Mouse (Mus musculus) heart, postnatal 0 days (tissue): ENCODE data around the gene Dusp11.
"Not testable (repeated sequence)": the region's sequence is repeated elsewhere in the genome, so short reads cannot be mapped to it uniquely, and the experiment has no call there.

Experiments
- CTCF ChIP-seq: IDR thresholded peaks from 2 replicates; pipeline ENCODE4 v1.5.1; 2016; ENCODE audit warnings: antibody characterized with exemption, control low read depth, low read depth
- EP300 ChIP-seq: IDR thresholded peaks from 2 replicates; pipeline ENCODE4 v1.6.1; 2016; ENCODE audit warnings: antibody characterized with exemption, low read depth

DNA sequence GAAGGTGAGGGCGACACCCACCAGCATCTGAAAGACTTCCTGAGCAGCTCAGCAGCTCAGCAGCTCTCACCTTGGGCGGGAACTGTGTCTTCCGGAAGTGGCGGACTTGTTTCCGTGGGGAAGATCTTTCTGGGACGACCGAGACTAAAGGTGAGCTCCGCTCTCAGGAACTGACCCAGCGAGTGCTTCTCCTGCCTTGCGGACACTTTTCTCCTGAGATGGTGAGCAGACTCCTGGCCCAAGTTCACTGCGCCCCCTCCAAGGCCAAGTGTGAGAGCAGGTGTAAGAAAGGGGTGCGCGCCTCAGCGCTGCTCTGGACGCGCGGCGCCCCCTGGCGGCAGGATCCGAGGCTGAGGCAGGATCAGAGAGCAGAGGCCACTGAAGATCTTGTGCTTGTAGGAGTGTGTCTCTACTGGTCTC lies 56.8 kb downstream of the Dusp11 start, which contains the start of gene Nat8f4:
- TF ChIP-seq CTCF, result peak; percentile 72
- TF ChIP-seq EP300, result not testable (repeated sequence)
